Mouse (Mus musculus) myocyte (in vitro differentiated cells): ENCODE measurements around the gene Ttc3.

Source experiments
- CEBPB ChIP-seq: IDR thresholded peaks from 2 replicates; pipeline ENCODE4 v1.6.1; 2011; ENCODE audit warnings: mild to moderate bottlenecking, moderate library complexity; ENCODE audit not compliant: poor library complexity, insufficient read depth, severe bottlenecking
- E2F4 ChIP-seq: IDR thresholded peaks from one replicate; pipeline ENCODE4 v1.6.1; 2011; ENCODE audit warnings: mild to moderate bottlenecking, control low read depth, moderate library complexity; ENCODE audit not compliant: insufficient read depth
- MAX ChIP-seq: IDR thresholded peaks from one replicate; pipeline ENCODE4 v1.6.1; 2011; ENCODE audit warnings: low read depth, mild to moderate bottlenecking, control low read depth
- POLR2A ChIP-seq: IDR thresholded peaks from one replicate; pipeline ENCODE4 v1.6.1; 2011; ENCODE audit warnings: low read depth, mild to moderate bottlenecking, control low read depth, moderate library complexity; ENCODE audit not compliant: insufficient read length
- POLR2AphosphoS2 ChIP-seq: IDR thresholded peaks from one replicate; pipeline ENCODE4 v1.6.1; 2011; ENCODE audit warnings: low read depth, control low read depth; ENCODE audit not compliant: insufficient read length

DNA sequence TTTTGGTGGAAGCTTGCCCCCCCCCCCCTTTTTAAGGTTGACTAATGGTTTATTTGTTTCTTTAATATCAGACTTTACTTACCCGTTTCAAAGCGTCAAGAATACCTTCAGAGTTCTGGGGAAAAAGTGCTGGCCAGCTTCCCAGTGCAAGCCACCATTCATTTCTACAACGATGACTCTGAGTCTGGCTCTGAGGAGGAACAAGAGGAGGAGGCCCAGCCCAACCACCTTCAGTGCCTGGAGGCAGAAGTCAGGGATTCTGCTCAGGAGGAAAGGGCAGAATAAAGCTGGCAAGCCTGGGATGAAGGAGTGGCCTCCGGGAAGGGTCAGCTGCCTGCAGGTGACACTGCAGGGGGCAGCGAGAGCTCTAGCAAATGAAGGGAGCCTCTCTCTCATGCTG, 34.8 kb upstream of the Ttc3 start:
- TF ChIP-seq POLR2A: no peak
- no peak for TF ChIP-seq MAX
- TF ChIP-seq CEBPB: no peak
- no peak for TF ChIP-seq E2F4
- no peak for TF ChIP-seq POLR2AphosphoS2
